Mouse (Mus musculus) small intestine, adult 2 months (tissue): ENCODE results near the gene Gm37240. TPM values are rescaled to one million over a fixed set of nuclear protein-coding genes. Genes with fewer than 3 reads are reported as not detected.

Experiments
- H3K27ac ChIP-seq: fragments of 200-500 bp; 2 replicates; pipeline ENCODE4 v1.5.1; 2012; ENCODE audit warnings: low read depth, low read length, control low read depth, inconsistent platforms; ENCODE audit not compliant: insufficient read depth
- H3K27me3 ChIP-seq: fragments of 200-500 bp; 2 replicates; pipeline ENCODE4 v1.6.1; 2012; ENCODE audit warnings: mild to moderate bottlenecking, moderate library complexity, low read length, inconsistent platforms; ENCODE audit not compliant: control insufficient read depth, insufficient read depth
- H3K36me3 ChIP-seq: fragments of 200-500 bp; 2 replicates; pipeline ENCODE4 v1.6.1; 2012; ENCODE audit warnings: mild to moderate bottlenecking, low read length, control low read depth, inconsistent platforms; ENCODE audit not compliant: control insufficient read depth, insufficient read depth
- H3K4me1 ChIP-seq: fragments of 200-500 bp; 2 replicates; pipeline ENCODE4 v1.6.1; 2012; ENCODE audit warnings: low read length, inconsistent platforms, mixed read lengths; ENCODE audit not compliant: control insufficient read depth, insufficient read depth, insufficient read length
- H3K4me3 ChIP-seq: fragments of 200-500 bp; 2 replicates; pipeline ENCODE4 v1.5.1; 2012; ENCODE audit warnings: low read depth, mild to moderate bottlenecking, control low read depth, inconsistent platforms, low read length, moderate library complexity
- CTCF ChIP-seq: fragments of 200-500 bp; IDR thresholded peaks from 2 replicates; pipeline ENCODE4 v1.5.1; 2012; ENCODE audit warnings: low read depth, mild to moderate bottlenecking, control low read depth, inconsistent platforms, low read length, moderate library complexity, mixed read lengths; ENCODE audit not compliant: insufficient replicate concordance, insufficient read length; ENCODE audit errors: extremely low read depth
- POLR2A ChIP-seq: fragments of 200-500 bp; IDR thresholded peaks from 2 replicates; pipeline ENCODE4 v1.6.1; 2012; ENCODE audit warnings: low read depth, mild to moderate bottlenecking, control low read depth, inconsistent platforms, low read length, moderate library complexity
- WGBS: fragments of 180-500 bp; shearing (Covaris S2); methylation state at CpG from one replicate; pipeline ENCODE4 v1.1.7; 2018; 5-methylcytosine and 5-hydroxymethylcytosine counted together
- polyA plus RNA-seq: library from polyadenylated mRNA; depleted of rRNA; stranded (reverse); fragments of >200 nt; gene quantifications from 2 replicates; pipeline ENCODE4 v1.2.3, GENCODE M21; 2012

Gm37240 gene
- polyA plus RNA-seq, 1 experiment = 58.2 TPM

GRCm38 (mm10) chr3:85652727-85653665 is 234.3 kb downstream of the Gm37240 start:
- H3K4me3 ChIP-seq = no peak overlapping the region
- no peak overlapping the region for H3K27ac ChIP-seq
- WGBS = 80% methylated on average over 4 of the region's 4 CpGs
- peaks cover 10% of the 10 kb centered on the region for H3K36me3 ChIP-seq
- no peaks in the 10 kb centered on the region for H3K4me1 ChIP-seq
- TF ChIP-seq CTCF (no peak), POLR2A (no peak)
- no peaks in the 10 kb centered on the region for H3K27me3 ChIP-seq

- TF ChIP-seq POLR2A = no peak
- TF ChIP-seq CTCF = no peak
- WGBS = 94% methylated on average over 4 of the region's 4 CpGs
- no peak overlapping the region for H3K4me3 ChIP-seq
- no peaks in the 10 kb centered on the region for H3K27me3 ChIP-seq
- no peaks in the 10 kb centered on the region for H3K4me1 ChIP-seq
- peaks cover 7% of the 10 kb centered on the region; the same call in 1 of the 2 replicates for H3K36me3 ChIP-seq
- no peak overlapping the region for H3K27ac ChIP-seq
These were observed 238.1 kb downstream of the Gm37240 start for GRCm38 (mm10) chr3:85649176-85649575.

GRCm38 (mm10) chr3:85645517-85646004 is 241.8 kb downstream of the Gm37240 start:
- Histone ChIP-seq H3K36me3 (peaks cover 2% of the 10 kb centered on the region; the same call in 1 of the 2 replicates), H3K4me3 (no peak overlapping the region), H3K4me1 (no peaks in the 10 kb centered on the region), H3K27me3 (no peaks in the 10 kb centered on the region), H3K27ac (no peak overlapping the region)
- 78% methylated on average over 7 of the region's 7 CpGs for WGBS
- TF ChIP-seq CTCF (no peak), POLR2A (no peak)

GRCm38 (mm10) chr3:85644814-85645213 is 242.5 kb downstream of the Gm37240 start:
- H3K27ac ChIP-seq = no peak overlapping the region
- no peak overlapping the region for H3K4me3 ChIP-seq
- no peaks in the 10 kb centered on the region for H3K4me1 ChIP-seq
- no peak for TF ChIP-seq CTCF
- TF ChIP-seq POLR2A = no peak
- no peaks in the 10 kb centered on the region for H3K27me3 ChIP-seq
- 92% methylated on average over 3 of the region's 3 CpGs for WGBS
- peaks cover 2% of the 10 kb centered on the region; the same call in 1 of the 2 replicates for H3K36me3 ChIP-seq

GRCm38 (mm10) chr3:85641751-85642150 is 245.6 kb downstream of the Gm37240 start:
- TF ChIP-seq POLR2A (no peak), CTCF (no peak)
- 75% methylated on average over 3 of the region's 3 CpGs for WGBS

GRCm38 (mm10) chr3:85636716-85637447 is 250.4 kb downstream of the Gm37240 start:
- Histone ChIP-seq H3K27me3 (no peaks in the 10 kb centered on the region), H3K36me3 (peaks cover 1% of the 10 kb centered on the region; the same call in 1 of the 2 replicates), H3K4me3 (no peak overlapping the region), H3K27ac (no peak overlapping the region), H3K4me1 (0 out of 2 replicates have a peak, but pooled peaks cover 2% of the 10 kb centered on the region)
- TF ChIP-seq POLR2A (no peak), CTCF (no peak)
- WGBS = 92% methylated on average over 5 of the region's 5 CpGs

More at GRCm38 (mm10) chr3:85641751-85642150, 245.6 kb downstream of the Gm37240 start:
- no peak overlapping the region for H3K27ac ChIP-seq
- no peaks in the 10 kb centered on the region for H3K27me3 ChIP-seq
- no peak overlapping the region for H3K4me3 ChIP-seq
- peaks cover 4% of the 10 kb centered on the region; the same call in 1 of the 2 replicates for H3K36me3 ChIP-seq
- no peaks in the 10 kb centered on the region for H3K4me1 ChIP-seq
